Mouse (Mus musculus) spleen, embryonic (tissue): Measurements from ENCODE around the gene Emp1.

Experiments used
- CTCF ChIA-PET: fragments of 350-600 bp; sonication (Branson Sonifier 250); formaldehyde crosslinking; loops from one replicate; lab custom pipeline; 2022; lab: Charles Lee

Gene Emp1

GRCm38 (mm10) chr6:135362459-135363159, at the start of gene Emp1:
Gene Emp1 (plus strand): TSS chr6:135362545.
- CTCF ChIA-PET: no interaction called here

GRCm38 (mm10) chr6:135313981-135314380, 48.4 kb upstream of the Emp1 start:
- CTCF ChIA-PET: interaction anchor here (0.7 kb wide), 1 partner anchor 11 kb away, joined by 5 read pairs; no protein-coding TSS in a partner anchor

GRCm38 (mm10) chr6:135316141-135316540, 46.2 kb upstream of the Emp1 start:
- CTCF ChIA-PET: no interaction called here

GRCm38 (mm10) chr6:135319431-135319933, 42.9 kb upstream of the Emp1 start:
- CTCF ChIA-PET: no interaction called here

- CTCF ChIA-PET: no interaction called here
Measured at GRCm38 (mm10) chr6:135322749-135323148, 39.6 kb upstream of the Emp1 start.

- CTCF ChIA-PET: interaction anchor here (0.8 kb wide), 1 partner anchor 775 kb away, joined by 5 read pairs; no protein-coding TSS in a partner anchor
Measured at GRCm38 (mm10) chr6:135323311-135323982, 38.9 kb upstream of the Emp1 start.

GRCm38 (mm10) chr6:135324111-135324510, 38.2 kb upstream of the Emp1 start:
- CTCF ChIA-PET: interaction anchor here (0.8 kb wide), 1 partner anchor 775 kb away, joined by 5 read pairs; no protein-coding TSS in a partner anchor

GRCm38 (mm10) chr6:135324686-135325300, 37.6 kb upstream of the Emp1 start:
- CTCF ChIA-PET: no interaction called here

- CTCF ChIA-PET: no interaction called here
Measured at GRCm38 (mm10) chr6:135326847-135327246, 35.5 kb upstream of the Emp1 start.

- CTCF ChIA-PET: no interaction called here
Measured at GRCm38 (mm10) chr6:135331916-135332315, 30.4 kb upstream of the Emp1 start.

- CTCF ChIA-PET: no interaction called here
Measured at GRCm38 (mm10) chr6:135332737-135333281, 29.5 kb upstream of the Emp1 start.

GRCm38 (mm10) chr6:135333994-135334651, 28.2 kb upstream of the Emp1 start:
- CTCF ChIA-PET: no interaction called here

- CTCF ChIA-PET: no interaction called here
Measured at GRCm38 (mm10) chr6:135336376-135336775, 26.0 kb upstream of the Emp1 start.

GRCm38 (mm10) chr6:135340355-135341075, 21.8 kb upstream of the Emp1 start:
- CTCF ChIA-PET: no interaction called here

- CTCF ChIA-PET: no interaction called here
Measured at GRCm38 (mm10) chr6:135341076-135341378, 21.3 kb upstream of the Emp1 start.

- CTCF ChIA-PET: no interaction called here
Measured at GRCm38 (mm10) chr6:135351638-135352302, 10.6 kb upstream of the Emp1 start.

- CTCF ChIA-PET: no interaction called here
Measured at GRCm38 (mm10) chr6:135352537-135352936, 9.8 kb upstream of the Emp1 start.

- CTCF ChIA-PET: no interaction called here
Measured at GRCm38 (mm10) chr6:135354953-135355352, 7.4 kb upstream of the Emp1 start.

- CTCF ChIA-PET: no interaction called here
Measured at GRCm38 (mm10) chr6:135360331-135360730, 2.0 kb upstream of the Emp1 start.

- CTCF ChIA-PET: no interaction called here
Measured at GRCm38 (mm10) chr6:135362098-135362458, 267 bp upstream of the Emp1 start.
